Mouse (Mus musculus): ENCODE data around the gene Lin52. TPM values are rescaled to one million over a fixed set of nuclear protein-coding genes. Genes with fewer than 3 reads are reported as not detected.

Gene Lin52
- total and polyA plus RNA-seq, 3 experiments: 1.0 to 30.9 (median 21.6) TPM

DNA sequence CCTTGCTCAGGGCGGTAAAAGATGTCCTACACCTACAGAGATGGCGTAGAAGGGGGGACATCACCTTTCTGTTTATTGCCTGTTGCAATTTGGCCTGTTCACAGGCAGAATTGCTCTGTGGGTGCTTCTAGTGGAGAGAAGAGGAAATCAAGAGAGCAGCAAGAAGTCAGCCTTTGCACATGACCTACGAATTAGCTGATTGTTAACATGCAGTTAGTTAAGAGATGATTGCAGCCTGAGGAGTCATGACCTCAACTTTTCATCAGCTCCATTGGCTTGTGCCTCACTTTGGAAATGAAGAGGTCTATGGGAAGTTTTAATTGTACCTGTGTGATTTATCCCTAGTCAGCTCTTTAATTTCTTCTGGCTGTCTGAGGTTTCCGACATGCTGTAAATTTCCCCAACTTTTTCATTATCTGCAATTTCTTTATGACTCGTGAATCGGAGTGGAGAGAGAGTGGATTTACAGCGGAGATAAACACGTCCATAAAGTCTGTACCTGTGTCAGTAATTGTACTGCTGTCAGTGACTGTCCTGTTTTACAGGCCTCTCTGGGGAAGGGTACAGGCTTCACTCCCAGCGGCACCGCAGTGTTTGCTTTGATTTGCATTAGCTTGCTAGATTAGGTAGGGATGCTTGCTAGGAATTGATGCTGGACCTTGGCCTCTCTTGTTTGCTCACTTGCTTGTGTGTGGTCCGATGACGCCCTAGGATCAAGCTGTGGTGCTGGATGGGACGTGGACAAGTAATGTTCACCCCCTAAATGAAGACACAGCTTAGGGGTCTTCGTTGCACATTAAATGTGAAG, 31.8 kb downstream of the Lin52 start:
- DNase-seq (ENCODE audit: low spot score) (no peak), ATAC-seq (ENCODE audit: extremely low read depth, insufficient number of reproducible peaks, low FRiP score, poor library complexity, severe bottlenecking) (no peak)
- TF ChIP-seq POLR2AphosphoS5 (IDR thresholded peaks at IDR 0.05; ENCODE audit: insufficient replicate concordance, low read depth, low read length) (no peak), GATA1 (IDR thresholded peaks at IDR 0.05; ENCODE audit: borderline replicate concordance, low read length) (no peak), GATA2 (IDR thresholded peaks at IDR 0.05; ENCODE audit: borderline replicate concordance, low read depth, low read length) (no peak), TAL1 (conservative IDR thresholded peaks at IDR 0.05; ENCODE audit: low read depth, low read length) (no peak), CTCF (IDR thresholded peaks at IDR 0.05; ENCODE audit: low read depth, low read length) (no peak)
- Histone ChIP-seq H3K36me3 (replicated peaks) (peaks cover 69% of the 10 kb centered on the region), H3K4me1 (ENCODE audit: insufficient read depth, low read depth, low read length) (peaks cover 15% of the 10 kb centered on the region), H3K4me3 (ENCODE audit: low read depth, low read length) (no peak overlapping the region), H3K9me3 (replicated peaks) (no peaks in the 10 kb centered on the region), H3K27me3 (ENCODE audit: insufficient read depth, low read length) (no peaks in the 10 kb centered on the region)

DNA sequence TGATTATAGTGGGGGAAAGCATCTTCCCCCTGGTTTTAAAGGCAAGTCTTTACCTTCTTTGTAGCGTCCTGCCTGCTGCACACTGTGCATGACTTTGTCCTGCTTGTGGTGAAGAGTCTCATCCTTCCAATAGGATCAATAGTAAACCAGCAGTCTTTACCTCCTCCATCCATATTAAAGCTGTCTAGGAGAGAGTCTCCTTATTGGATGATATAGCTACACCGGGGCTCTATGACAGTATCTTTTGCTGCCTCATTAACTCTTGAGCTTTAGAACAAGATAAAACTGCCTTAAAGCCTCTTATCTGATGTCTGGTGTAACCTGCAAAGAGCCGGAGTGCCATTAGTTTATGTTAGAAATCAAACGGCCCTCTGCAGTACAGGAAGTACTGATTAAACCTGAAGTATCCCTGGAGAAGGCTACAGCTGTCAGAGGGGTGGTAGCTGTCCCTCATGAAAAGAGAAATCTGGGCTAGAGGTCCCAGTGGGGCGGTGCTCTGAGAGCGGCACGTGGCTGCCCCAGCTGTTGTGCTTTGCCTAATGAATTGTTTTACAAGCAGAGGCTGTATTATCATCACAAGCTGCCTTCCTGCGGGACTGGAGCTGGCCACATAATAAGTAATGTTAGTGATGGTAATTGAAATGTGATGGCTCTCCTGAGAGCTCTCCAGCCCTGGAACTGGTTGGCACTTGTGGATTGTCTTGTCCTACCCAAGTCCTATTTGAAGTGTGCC, 36.3 kb downstream of the Lin52 start:
- H3K4me3 ChIP-seq (ENCODE audit: low read depth, low read length): no peak overlapping the region
- no peak for DNase-seq (ENCODE audit: low spot score)
- H3K9me3 ChIP-seq (replicated peaks): no peaks in the 10 kb centered on the region
- ATAC-seq (ENCODE audit: extremely low read depth, insufficient number of reproducible peaks, low FRiP score, poor library complexity, severe bottlenecking): peak; percentile 80
- no peaks in the 10 kb centered on the region for H3K27me3 ChIP-seq (ENCODE audit: insufficient read depth, low read length)
- H3K36me3 ChIP-seq (replicated peaks): peaks cover 58% of the 10 kb centered on the region
- H3K4me1 ChIP-seq (ENCODE audit: insufficient read depth, low read depth, low read length): peaks cover 21% of the 10 kb centered on the region
- TF ChIP-seq TAL1 (conservative IDR thresholded peaks at IDR 0.05; ENCODE audit: low read depth, low read length): no peak
- no peak for TF ChIP-seq CTCF (IDR thresholded peaks at IDR 0.05; ENCODE audit: low read depth, low read length)
- TF ChIP-seq GATA1 (IDR thresholded peaks at IDR 0.05; ENCODE audit: borderline replicate concordance, low read length): no peak
- no peak for TF ChIP-seq GATA2 (IDR thresholded peaks at IDR 0.05; ENCODE audit: borderline replicate concordance, low read depth, low read length)
- no peak for TF ChIP-seq POLR2AphosphoS5 (IDR thresholded peaks at IDR 0.05; ENCODE audit: insufficient replicate concordance, low read depth, low read length)

DNA sequence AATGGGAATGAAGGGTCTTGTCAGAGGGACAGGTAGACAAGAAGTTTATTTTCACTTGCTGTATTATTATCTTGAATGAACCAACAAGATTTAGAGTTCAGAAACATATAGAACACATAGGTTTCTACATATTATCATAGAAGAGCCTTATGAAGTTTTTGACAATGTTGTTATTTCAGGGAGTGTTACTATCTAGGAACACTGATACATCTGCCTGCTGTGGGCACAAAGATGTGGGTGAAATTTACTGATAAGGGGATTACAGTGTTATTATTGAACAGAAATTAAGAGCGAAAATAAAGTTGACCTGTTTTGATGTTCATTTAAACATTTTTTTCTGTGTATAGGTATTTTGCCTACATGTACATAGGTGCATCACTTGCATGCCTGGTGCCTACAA, 45.6 kb downstream of the Lin52 start:
- Histone ChIP-seq H3K9me3 (replicated peaks) (no peaks in the 10 kb centered on the region), H3K36me3 (replicated peaks) (peaks cover 34% of the 10 kb centered on the region), H3K4me1 (ENCODE audit: insufficient read depth, low read depth, low read length) (peaks cover 33% of the 10 kb centered on the region), H3K4me3 (ENCODE audit: low read depth, low read length) (no peak overlapping the region), H3K27me3 (ENCODE audit: insufficient read depth, low read length) (no peaks in the 10 kb centered on the region)
- no peak for ATAC-seq (ENCODE audit: extremely low read depth, insufficient number of reproducible peaks, low FRiP score, poor library complexity, severe bottlenecking)
- TF ChIP-seq GATA1 (IDR thresholded peaks at IDR 0.05; ENCODE audit: borderline replicate concordance, low read length) (no peak), CTCF (IDR thresholded peaks at IDR 0.05; ENCODE audit: low read depth, low read length) (no peak), TAL1 (conservative IDR thresholded peaks at IDR 0.05; ENCODE audit: low read depth, low read length) (peak; percentile 58)
- no peak for DNase-seq (ENCODE audit: low spot score)

DNA sequence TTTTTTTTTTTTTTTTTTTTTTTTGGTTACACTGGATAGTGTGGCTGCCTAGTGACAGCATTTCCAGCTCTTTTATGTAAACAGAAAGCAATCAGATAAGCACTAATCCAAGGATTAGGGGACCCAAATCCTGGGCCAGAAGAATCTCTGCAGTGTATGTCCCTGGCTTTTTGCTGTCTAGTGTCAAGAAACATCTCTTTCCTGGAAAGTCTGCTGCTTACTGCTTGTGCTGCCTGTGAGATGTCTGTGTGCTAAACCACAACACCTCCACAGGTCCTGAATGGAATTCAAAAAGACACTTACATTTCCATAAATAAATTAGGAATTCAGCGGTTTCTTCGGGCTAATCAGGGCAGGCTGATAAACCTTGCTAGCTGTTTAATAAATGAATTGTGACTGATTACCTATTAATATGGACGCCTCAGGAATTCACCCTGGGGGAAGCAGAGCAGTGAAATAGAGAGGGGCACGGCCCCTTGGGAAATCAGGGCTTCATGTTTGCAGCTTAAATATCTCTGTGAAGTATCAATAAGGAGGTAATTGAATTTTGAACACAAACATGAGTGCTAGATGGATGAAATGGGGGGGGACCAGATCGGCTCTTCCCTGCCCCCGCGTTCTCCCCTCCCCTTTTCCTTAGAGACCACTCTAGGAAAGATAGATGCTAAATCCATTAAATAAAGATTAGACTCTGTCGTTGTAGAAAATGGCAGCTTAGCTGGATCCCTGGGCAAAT, 49.5 kb downstream of the Lin52 start:
- Histone ChIP-seq H3K4me3 (ENCODE audit: low read depth, low read length) (no peak overlapping the region), H3K9me3 (replicated peaks) (no peaks in the 10 kb centered on the region), H3K36me3 (replicated peaks) (peaks cover 35% of the 10 kb centered on the region), H3K27me3 (ENCODE audit: insufficient read depth, low read length) (no peaks in the 10 kb centered on the region), H3K4me1 (ENCODE audit: insufficient read depth, low read depth, low read length) (peaks cover 21% of the 10 kb centered on the region)
- DNase-seq (ENCODE audit: low spot score) (no peak), ATAC-seq (ENCODE audit: extremely low read depth, insufficient number of reproducible peaks, low FRiP score, poor library complexity, severe bottlenecking) (no peak)
- TF ChIP-seq GATA2 (IDR thresholded peaks at IDR 0.05; ENCODE audit: borderline replicate concordance, low read depth, low read length) (no peak), GATA1 (IDR thresholded peaks at IDR 0.05; ENCODE audit: borderline replicate concordance, low read length) (no peak), CTCF (IDR thresholded peaks at IDR 0.05; ENCODE audit: low read depth, low read length) (no peak), TAL1 (conservative IDR thresholded peaks at IDR 0.05; ENCODE audit: low read depth, low read length) (no peak), POLR2AphosphoS5 (IDR thresholded peaks at IDR 0.05; ENCODE audit: insufficient replicate concordance, low read depth, low read length) (no peak)

DNA sequence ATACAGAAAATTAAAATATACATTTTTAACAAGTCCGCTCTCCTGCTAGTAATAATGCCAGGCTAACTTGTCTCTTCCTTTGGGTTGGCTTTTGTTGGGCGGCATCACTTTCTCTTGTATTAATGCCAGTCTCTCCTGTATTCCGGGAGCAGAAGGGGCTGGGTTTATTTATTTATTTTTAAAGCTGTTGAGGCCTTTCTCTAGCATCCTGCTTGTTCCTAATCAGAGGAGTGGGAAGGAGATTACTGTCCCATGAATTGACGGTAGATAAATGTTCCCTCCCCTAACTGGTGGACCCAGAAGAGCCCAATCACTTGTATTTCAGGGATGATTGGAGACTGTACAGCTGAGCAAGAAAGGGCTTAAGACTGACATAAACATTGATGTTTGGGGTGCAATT, 50.1 kb downstream of the Lin52 start:
- ATAC-seq (ENCODE audit: extremely low read depth, insufficient number of reproducible peaks, low FRiP score, poor library complexity, severe bottlenecking) (no peak), DNase-seq (ENCODE audit: low spot score) (no peak)
- H3K9me3 ChIP-seq (replicated peaks): no peaks in the 10 kb centered on the region
- H3K4me3 ChIP-seq (ENCODE audit: low read depth, low read length): no peak overlapping the region
- H3K27me3 ChIP-seq (ENCODE audit: insufficient read depth, low read length): no peaks in the 10 kb centered on the region
- peaks cover 18% of the 10 kb centered on the region for H3K4me1 ChIP-seq (ENCODE audit: insufficient read depth, low read depth, low read length)
- TF ChIP-seq GATA2 (IDR thresholded peaks at IDR 0.05; ENCODE audit: borderline replicate concordance, low read depth, low read length) (no peak), POLR2AphosphoS5 (IDR thresholded peaks at IDR 0.05; ENCODE audit: insufficient replicate concordance, low read depth, low read length) (no peak), TAL1 (conservative IDR thresholded peaks at IDR 0.05; ENCODE audit: low read depth, low read length) (no peak), CTCF (IDR thresholded peaks at IDR 0.05; ENCODE audit: low read depth, low read length) (no peak), GATA1 (IDR thresholded peaks at IDR 0.05; ENCODE audit: borderline replicate concordance, low read length) (no peak)
- H3K36me3 ChIP-seq (replicated peaks): peaks cover 40% of the 10 kb centered on the region

DNA sequence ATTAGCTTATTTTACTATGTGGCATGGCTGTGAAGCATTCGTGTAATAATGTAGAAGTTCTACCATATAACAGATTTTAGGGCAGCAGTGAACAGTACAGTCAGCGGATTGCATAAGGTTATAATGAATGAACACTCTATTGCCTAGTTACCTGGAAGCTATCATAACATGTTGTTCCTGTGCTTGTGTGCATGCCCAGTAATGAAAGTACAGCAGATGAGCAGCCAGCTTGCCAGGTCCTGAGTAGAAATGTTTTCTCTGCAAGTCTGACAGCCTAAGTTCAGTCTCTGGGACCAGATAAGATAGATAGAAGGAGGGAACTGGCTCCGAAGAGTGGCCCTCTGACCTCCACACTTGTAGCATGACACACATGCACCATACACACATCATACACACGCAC, 55.6 kb downstream of the Lin52 start:
- TF ChIP-seq GATA1 (IDR thresholded peaks at IDR 0.05; ENCODE audit: borderline replicate concordance, low read length) (no peak), CTCF (IDR thresholded peaks at IDR 0.05; ENCODE audit: low read depth, low read length) (no peak), TAL1 (conservative IDR thresholded peaks at IDR 0.05; ENCODE audit: low read depth, low read length) (no peak), GATA2 (IDR thresholded peaks at IDR 0.05; ENCODE audit: borderline replicate concordance, low read depth, low read length) (no peak), POLR2AphosphoS5 (IDR thresholded peaks at IDR 0.05; ENCODE audit: insufficient replicate concordance, low read depth, low read length) (no peak)
- DNase-seq (ENCODE audit: low spot score): no peak

More for the DNA sequence above, 55.6 kb downstream of the Lin52 start:
- H3K4me3 ChIP-seq (ENCODE audit: low read depth, low read length): no peak overlapping the region
- ATAC-seq (ENCODE audit: extremely low read depth, insufficient number of reproducible peaks, low FRiP score, poor library complexity, severe bottlenecking): no peak
- H3K9me3 ChIP-seq (replicated peaks): no peaks in the 10 kb centered on the region
- H3K4me1 ChIP-seq (ENCODE audit: insufficient read depth, low read depth, low read length): no peaks in the 10 kb centered on the region; the same call in 1 of the 2 replicates
- no peaks in the 10 kb centered on the region for H3K27me3 ChIP-seq (ENCODE audit: insufficient read depth, low read length)
- H3K36me3 ChIP-seq (replicated peaks): peaks cover 34% of the 10 kb centered on the region

Data from G1E (cell line).